Mouse (Mus musculus) hindbrain, embryonic 13.5 days (tissue): ENCODE measurements around the gene Ckap2. TPM values are rescaled to one million over a fixed set of nuclear protein-coding genes. Genes with fewer than 3 reads are reported as not detected.

Experiments used
- ATAC-seq: fragments of 200-750 bp; cut with Nextera tagmentation; 2 replicates; pipeline ENCODE4 v1.8.0; 2017; ENCODE audit warnings: moderate TSS enrichment; ENCODE audit not compliant: low FRiP score
- H3K27ac ChIP-seq: fragments of 300-500 bp; sonication (generic); 2 replicates; pipeline ENCODE4 v1.5.1; 2015; ENCODE audit warnings: inconsistent platforms, mild to moderate bottlenecking, moderate library complexity
- H3K27me3 ChIP-seq: fragments of 300-500 bp; sonication (generic); 2 replicates; pipeline ENCODE4 v1.6.1; 2015; ENCODE audit warnings: mild to moderate bottlenecking, inconsistent platforms
- H3K36me3 ChIP-seq: fragments of 300-500 bp; sonication (generic); 2 replicates; pipeline ENCODE4 v1.6.1; 2015; ENCODE audit warnings: mild to moderate bottlenecking, inconsistent platforms
- H3K4me1 ChIP-seq: fragments of 300-500 bp; sonication (generic); replicated peaks from 2 replicates; pipeline ENCODE4 v1.6.1; 2015; ENCODE audit warnings: inconsistent platforms
- H3K4me2 ChIP-seq: fragments of 300-500 bp; sonication (generic); 2 replicates; pipeline ENCODE4 v1.6.1; 2015; ENCODE audit warnings: inconsistent platforms, mild to moderate bottlenecking, moderate library complexity
- H3K4me3 ChIP-seq: fragments of 300-500 bp; sonication (generic); 2 replicates; pipeline ENCODE4 v1.5.1; 2015; ENCODE audit warnings: mild to moderate bottlenecking, inconsistent platforms
- H3K9ac ChIP-seq: fragments of 300-500 bp; sonication (generic); 2 replicates; pipeline ENCODE4 v1.6.1; 2015; ENCODE audit warnings: mild to moderate bottlenecking, inconsistent platforms
- H3K9me3 ChIP-seq: fragments of 300-500 bp; sonication (generic); 2 replicates; pipeline ENCODE4 v1.6.1; 2016; ENCODE audit warnings: inconsistent platforms
- WGBS: fragments of 180-500 bp; shearing (Covaris S2); methylation state at CpG from one replicate; pipeline ENCODE4 v1.1.7; 2015; 5-methylcytosine and 5-hydroxymethylcytosine counted together
- polyA plus RNA-seq: library from polyadenylated mRNA; unstranded; fragments of >200 nt; fragmentation: Nextera tagmentation; extraction: Ambion mirVana; gene quantifications from 2 replicates; pipeline ENCODE4 v1.2.1, GENCODE M21; 2015

The Ckap2 gene
- polyA plus RNA-seq, 1 experiment from 2014 or later: 16.9 TPM

DNA sequence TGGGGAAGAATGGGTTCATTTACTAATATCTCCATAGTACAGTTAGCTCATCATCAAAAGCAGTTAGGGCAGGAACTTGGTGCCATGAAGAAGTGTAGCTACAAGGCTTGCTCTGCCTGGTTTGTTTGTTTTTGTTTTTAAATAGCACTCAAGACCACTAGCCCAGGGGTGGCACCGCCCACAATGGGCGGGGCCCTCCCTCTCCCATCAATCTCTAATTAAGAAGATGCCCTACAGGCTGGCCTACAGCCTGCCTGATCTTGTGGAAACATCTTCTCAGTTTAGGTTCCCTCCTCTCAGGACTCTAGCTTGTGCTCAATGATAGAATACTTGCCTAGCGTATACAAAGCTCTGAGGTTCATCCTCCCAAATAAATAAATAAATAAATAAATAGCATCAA, 735 bp downstream of the Ckap2 start:
- Histone ChIP-seq H3K27ac (peak overlapping the region; percentile 86; the same call in 1 of the 2 replicates), H3K4me1 (peaks cover 11% of the 10 kb centered on the region), H3K9me3 (no peaks in the 10 kb centered on the region), H3K36me3 (no peaks in the 10 kb centered on the region), H3K27me3 (no peaks in the 10 kb centered on the region), H3K4me2 (peak overlapping the region; percentile 73), H3K9ac (peak overlapping the region; percentile 75), H3K4me3 (peak overlapping the region; percentile 79)
- ATAC-seq: peak; percentile 56
- WGBS: 0% methylated on average over 3 of the region's 3 CpGs

DNA sequence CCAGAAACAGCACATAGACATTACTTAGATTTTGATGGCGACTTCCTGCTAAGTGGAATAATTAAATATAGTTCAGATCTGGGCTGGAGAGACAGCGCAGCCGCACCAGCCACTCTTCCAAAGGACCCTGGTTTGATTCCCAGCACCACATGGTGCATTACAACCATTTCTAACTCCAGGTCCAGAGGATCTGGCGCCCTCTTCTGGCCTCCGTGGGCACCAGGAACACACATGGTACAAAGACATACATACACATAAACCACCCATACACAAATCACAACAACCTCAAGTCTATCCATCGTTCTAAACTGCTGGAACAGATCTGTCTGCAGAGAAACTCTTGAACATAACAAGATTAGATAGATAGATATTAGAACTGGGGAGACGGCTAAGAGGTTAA, 9.7 kb downstream of the Ckap2 start:
- peaks cover 5% of the 10 kb centered on the region; the same call in 1 of the 2 replicates for H3K9me3 ChIP-seq
- no peak overlapping the region for H3K4me2 ChIP-seq
- no peak overlapping the region for H3K9ac ChIP-seq
- no peak for ATAC-seq
- H3K27me3 ChIP-seq: no peaks in the 10 kb centered on the region
- H3K36me3 ChIP-seq: peaks cover 36% of the 10 kb centered on the region
- WGBS: 96% methylated on average over 7 of the region's 7 CpGs
- H3K4me1 ChIP-seq: no peaks in the 10 kb centered on the region
- no peak overlapping the region for H3K4me3 ChIP-seq
- no peak overlapping the region for H3K27ac ChIP-seq

DNA sequence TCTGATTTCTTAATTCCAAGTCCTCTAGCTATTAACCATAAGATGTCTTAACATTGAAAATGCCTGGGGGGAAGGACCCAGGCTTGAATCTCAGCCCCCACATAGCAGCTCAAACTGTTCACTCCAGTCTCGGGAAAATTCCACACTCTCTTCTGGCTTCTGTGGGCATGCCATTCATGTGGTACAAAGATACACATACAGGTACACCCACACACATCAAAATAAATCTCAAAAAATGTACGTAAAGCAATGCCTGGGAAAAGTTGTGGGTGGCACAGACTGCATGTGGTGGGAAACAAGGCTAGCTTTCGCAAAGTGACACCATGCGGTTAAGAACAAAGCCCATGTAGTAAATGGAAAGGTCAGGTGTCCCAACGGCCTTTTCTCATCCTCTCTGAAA, 16.5 kb downstream of the Ckap2 start:
- 92% methylated on average over 5 of the region's 5 CpGs for WGBS
- Histone ChIP-seq H3K9ac (no peak overlapping the region), H3K9me3 (no peaks in the 10 kb centered on the region), H3K36me3 (peaks cover 17% of the 10 kb centered on the region), H3K27me3 (no peaks in the 10 kb centered on the region), H3K4me2 (no peak overlapping the region), H3K4me3 (no peak overlapping the region), H3K27ac (no peak overlapping the region), H3K4me1 (peaks cover 9% of the 10 kb centered on the region)
- no peak for ATAC-seq

DNA sequence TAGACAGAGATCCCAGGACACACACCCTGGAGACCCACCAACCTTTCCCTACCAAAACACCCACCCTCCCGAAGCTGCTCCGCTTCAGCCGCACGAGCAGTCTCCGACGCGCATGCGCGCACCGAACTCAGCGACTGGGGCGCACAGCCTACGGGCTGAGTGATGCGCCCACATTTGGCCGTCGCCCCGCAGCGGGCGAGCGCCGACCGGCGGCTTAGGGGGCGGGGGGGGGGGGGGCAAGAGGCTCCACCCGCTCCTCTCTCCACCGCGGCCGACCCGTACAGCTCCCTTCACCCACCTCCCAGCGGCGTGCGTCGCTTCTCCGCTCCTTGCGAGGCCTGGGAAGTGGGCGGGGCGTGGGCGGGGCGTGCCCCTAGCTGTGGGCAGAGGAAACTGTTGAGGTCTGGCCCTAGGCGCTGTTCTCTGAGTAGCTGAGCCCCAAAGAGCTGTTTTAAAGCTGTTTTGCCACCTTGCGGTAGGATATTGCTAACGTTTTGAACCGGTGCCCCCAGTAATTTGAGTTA, 19.5 kb downstream of the Ckap2 start, which contains the start of gene Nek3:
Nek3 (minus strand) TSS at position 356 of the 524 bp plus-strand sequence.
- Histone ChIP-seq H3K4me2 (peak within 1 kb of the TSS; percentile 52), H3K27me3 (no peaks in the 10 kb centered on the region), H3K27ac (peak within 1 kb of the TSS; percentile 89), H3K9me3 (no peaks in the 10 kb centered on the region), H3K4me3 (peak within 1 kb of the TSS; percentile 58), H3K36me3 (peaks cover 11% of the 10 kb centered on the region), H3K9ac (peak within 1 kb of the TSS; percentile 73), H3K4me1 (peaks cover 9% of the 10 kb centered on the region)
- ATAC-seq: peak; percentile 98
- WGBS: under 1% methylated on average over 37 of the region's 43 CpGs

DNA sequence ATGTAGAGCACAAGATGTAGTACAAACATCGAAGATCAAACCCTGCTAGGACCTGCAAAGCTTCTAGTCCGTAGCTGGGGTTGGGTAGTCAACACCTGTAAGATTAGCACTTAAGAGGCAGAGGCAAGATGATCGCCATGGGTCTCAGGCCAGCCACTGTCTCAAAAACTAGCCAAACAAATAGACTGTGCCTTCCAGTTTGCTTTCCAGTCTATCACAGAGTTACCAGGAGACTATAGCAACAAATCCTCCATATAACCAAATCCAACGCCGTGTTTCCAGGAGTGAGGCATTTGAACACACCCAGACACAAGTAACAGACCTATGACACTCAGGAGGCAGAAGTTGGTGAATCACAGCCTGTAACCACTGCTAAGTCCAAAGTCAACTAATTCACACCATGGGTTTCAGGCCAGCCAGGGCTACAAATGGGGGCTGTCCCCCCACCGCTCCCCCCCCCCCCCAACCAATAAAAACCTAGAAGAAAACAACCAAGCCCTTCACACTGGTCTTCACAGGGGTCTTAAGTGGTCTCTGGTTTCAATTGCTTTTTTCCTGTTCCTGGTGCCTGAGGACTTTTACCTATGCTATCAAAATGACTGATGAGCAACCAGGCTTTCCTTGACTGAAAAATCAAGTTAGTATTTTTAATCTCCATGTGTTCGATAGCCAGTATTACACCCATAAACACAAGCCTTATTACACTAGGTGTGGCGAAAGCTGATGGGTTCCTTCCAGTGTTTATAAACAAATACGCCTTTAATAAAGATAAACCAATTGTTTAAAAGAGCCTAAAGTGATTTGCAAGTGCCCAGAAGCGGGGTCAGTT, 20.2 kb downstream of the Ckap2 start:
- 55% methylated on average over 10 of the region's 10 CpGs for WGBS

DNA sequence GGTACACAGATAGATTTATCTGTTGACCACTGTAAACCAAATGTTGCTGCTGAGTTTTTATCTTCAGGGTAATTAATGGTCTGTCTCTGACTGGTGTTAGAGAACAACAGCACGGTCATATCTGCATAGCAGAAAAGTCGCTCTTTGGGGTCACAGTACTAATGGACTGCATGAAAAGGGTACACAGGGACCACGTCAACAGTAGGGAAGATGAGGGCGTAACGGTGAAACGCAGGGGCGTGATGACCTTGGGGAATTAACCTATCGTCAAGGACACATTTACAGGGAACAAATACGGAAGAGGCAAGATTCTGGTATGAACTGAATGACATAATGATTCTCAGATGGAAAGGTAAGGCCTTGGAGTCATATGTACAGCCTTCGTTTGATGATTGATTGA, 21.2 kb downstream of the Ckap2 start:
- ATAC-seq: no peak
- Histone ChIP-seq H3K9me3 (no peaks in the 10 kb centered on the region), H3K4me2 (no peak overlapping the region), H3K36me3 (peaks cover 16% of the 10 kb centered on the region), H3K27ac (no peak overlapping the region), H3K4me1 (peaks cover 9% of the 10 kb centered on the region), H3K9ac (no peak overlapping the region), H3K27me3 (no peaks in the 10 kb centered on the region), H3K4me3 (no peak overlapping the region)
- WGBS: 93% methylated on average over 10 of the region's 10 CpGs

More for the DNA sequence above, 20.2 kb downstream of the Ckap2 start:
- peak; percentile 71 for ATAC-seq
- H3K27me3 ChIP-seq: no peaks in the 10 kb centered on the region
- peak overlapping the region; percentile 73 for H3K9ac ChIP-seq
- no peaks in the 10 kb centered on the region for H3K9me3 ChIP-seq
- peak overlapping the region; percentile 52 for H3K4me2 ChIP-seq
- peaks cover 9% of the 10 kb centered on the region for H3K4me1 ChIP-seq
- peaks cover 11% of the 10 kb centered on the region for H3K36me3 ChIP-seq
- peak overlapping the region; percentile 89 for H3K27ac ChIP-seq
- H3K4me3 ChIP-seq: peak overlapping the region; percentile 58

DNA sequence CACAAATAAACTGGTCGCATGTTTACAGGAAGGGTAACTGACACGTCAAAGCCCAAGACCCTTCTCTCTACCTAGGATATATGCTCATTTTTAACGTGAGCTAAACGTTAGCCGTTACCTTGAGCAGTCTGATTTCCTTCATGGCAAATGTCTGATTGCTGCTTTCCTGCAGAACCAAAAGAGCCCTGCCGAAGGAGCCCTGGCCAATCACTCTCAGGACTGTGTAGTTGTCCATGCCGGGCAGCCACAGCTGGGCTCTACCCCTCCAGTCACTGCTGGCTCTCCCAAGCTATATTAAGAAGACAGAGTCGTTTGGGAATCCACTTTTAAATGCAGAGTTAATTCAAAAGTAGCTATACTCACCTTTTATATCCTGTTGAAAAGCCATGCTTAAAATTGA, 23.4 kb downstream of the Ckap2 start:
- no peak overlapping the region for H3K27ac ChIP-seq
- H3K4me2 ChIP-seq: no peak overlapping the region
- no peaks in the 10 kb centered on the region for H3K9me3 ChIP-seq
- H3K4me1 ChIP-seq: peaks cover 9% of the 10 kb centered on the region
- no peaks in the 10 kb centered on the region for H3K27me3 ChIP-seq
- no peak overlapping the region for H3K9ac ChIP-seq
- 91% methylated on average over 8 of the region's 8 CpGs for WGBS
- ATAC-seq: no peak
- H3K4me3 ChIP-seq: no peak overlapping the region
- peaks cover 13% of the 10 kb centered on the region for H3K36me3 ChIP-seq

DNA sequence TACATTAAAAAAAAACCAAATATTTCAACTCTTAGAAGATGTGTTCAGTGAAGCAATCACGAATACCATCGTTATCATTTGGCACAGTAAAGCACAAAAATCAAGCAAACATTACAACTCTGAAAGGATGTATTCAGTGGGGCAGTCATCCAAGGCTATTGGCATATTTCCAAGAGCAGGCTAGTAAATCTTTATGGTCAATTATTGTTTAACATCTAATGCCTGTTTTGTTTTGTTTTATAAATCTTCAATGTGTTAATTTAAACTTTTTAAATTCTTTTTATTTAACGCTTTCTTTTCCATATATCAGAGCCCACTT, 35.3 kb downstream of the Ckap2 start:
- WGBS: 88% methylated on average over 3 of the region's 3 CpGs
- H3K9ac ChIP-seq: no peak overlapping the region

DNA sequence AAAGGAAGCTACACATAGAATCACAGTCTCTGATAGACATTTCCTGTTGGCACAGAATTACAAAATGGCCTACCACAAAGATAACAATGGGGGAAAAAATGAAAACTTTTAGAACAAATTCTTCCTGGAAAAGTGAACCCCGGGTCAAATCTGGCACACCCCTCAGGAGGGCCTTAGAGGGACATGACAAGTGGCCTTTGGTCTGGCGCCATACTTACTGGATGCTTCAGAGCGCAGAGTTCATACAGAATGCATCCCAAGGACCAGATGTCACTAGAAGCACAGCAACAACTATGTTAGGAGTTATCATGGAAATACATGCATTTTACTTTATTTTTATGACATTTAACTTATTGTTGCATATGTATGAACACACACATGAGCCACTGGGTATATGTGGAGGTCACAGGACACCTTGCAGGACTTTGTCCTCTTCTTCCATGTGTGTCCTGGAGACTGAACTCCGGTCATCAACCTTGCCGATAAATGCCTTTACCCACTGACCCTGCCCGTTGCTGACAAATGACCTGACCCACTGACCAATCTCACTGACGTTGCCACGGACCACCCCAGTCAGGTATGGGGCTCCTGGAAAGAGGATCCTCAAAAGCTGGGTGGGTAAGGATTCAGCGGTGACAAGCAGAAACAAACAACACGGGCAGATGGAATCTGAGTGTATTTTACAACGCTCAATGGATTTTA, 35.8 kb downstream of the Ckap2 start:
- no peak for ATAC-seq
- no peaks in the 10 kb centered on the region for H3K27me3 ChIP-seq
- H3K27ac ChIP-seq: no peak overlapping the region
- no peak overlapping the region for H3K4me3 ChIP-seq
- no peak overlapping the region for H3K9ac ChIP-seq
- H3K4me1 ChIP-seq: no peaks in the 10 kb centered on the region
- no peaks in the 10 kb centered on the region for H3K9me3 ChIP-seq
- peaks cover 11% of the 10 kb centered on the region for H3K36me3 ChIP-seq
- no peak overlapping the region for H3K4me2 ChIP-seq
- WGBS: 93% methylated on average over 11 of the region's 11 CpGs

More for the DNA sequence above, 35.3 kb downstream of the Ckap2 start:
- no peak overlapping the region for H3K4me3 ChIP-seq
- no peaks in the 10 kb centered on the region for H3K9me3 ChIP-seq
- no peak overlapping the region for H3K4me2 ChIP-seq
- no peaks in the 10 kb centered on the region for H3K27me3 ChIP-seq
- no peak overlapping the region for H3K27ac ChIP-seq
- ATAC-seq: no peak
- no peaks in the 10 kb centered on the region for H3K4me1 ChIP-seq
- H3K36me3 ChIP-seq: peaks cover 16% of the 10 kb centered on the region

DNA sequence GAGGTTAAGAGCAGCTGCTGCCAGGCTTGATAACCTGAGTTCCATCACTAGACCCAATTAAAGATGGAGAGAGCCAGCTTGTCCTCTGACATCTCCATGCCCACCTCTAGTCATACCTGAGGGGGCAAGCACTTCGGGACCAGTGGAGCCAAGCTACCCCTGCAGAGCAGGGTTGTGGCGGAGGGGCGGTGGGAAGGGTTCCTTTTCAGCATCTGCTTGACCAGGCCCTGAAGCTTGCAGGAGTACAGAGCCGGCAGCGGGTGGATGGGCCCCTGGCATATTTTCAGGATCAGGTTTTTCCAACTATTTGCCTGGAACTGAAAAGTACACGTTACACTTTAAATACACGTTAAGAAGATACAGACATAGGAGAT, 37.3 kb downstream of the Ckap2 start:
- Histone ChIP-seq H3K4me1 (no peaks in the 10 kb centered on the region), H3K27ac (no peak overlapping the region), H3K4me2 (no peak overlapping the region), H3K9ac (no peak overlapping the region), H3K9me3 (no peaks in the 10 kb centered on the region), H3K36me3 (peaks cover 14% of the 10 kb centered on the region), H3K4me3 (no peak overlapping the region), H3K27me3 (no peaks in the 10 kb centered on the region)
- ATAC-seq: no peak
- 91% methylated on average over 7 of the region's 7 CpGs for WGBS

DNA sequence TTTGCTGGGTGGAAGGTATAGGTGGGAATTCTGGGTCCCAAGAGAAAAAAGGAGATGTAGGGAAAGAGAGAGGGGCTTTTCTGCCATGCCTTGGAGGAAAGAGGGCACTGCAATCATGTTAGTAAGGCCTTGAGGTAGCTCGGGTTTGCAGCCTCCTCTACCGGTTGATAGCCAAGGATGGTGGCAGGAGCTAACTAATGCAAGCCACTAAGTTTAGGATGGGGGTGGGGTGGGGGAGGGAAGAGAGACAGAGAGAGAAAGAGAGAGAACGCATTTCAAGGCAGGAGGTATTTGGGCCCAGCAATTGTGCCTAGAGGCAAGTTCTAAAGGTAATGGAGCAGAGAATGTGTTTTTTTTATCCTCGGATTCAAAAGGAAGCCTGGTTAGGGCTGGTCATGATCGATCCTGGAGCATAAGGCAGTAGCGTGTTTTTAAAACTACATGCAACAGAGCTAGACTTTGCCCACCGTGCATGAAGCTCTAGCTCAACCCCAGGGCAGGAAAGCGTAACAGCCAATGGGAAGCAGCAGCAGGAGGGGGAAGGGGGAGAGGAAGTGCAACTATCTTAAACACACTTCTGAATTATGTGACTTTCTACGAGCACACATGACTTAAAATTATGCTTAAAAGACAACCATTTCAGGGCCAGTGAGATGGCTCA, 37.8 kb downstream of the Ckap2 start:
- 83% methylated on average over 9 of the region's 9 CpGs for WGBS
- H3K9me3 ChIP-seq: no peaks in the 10 kb centered on the region

DNA sequence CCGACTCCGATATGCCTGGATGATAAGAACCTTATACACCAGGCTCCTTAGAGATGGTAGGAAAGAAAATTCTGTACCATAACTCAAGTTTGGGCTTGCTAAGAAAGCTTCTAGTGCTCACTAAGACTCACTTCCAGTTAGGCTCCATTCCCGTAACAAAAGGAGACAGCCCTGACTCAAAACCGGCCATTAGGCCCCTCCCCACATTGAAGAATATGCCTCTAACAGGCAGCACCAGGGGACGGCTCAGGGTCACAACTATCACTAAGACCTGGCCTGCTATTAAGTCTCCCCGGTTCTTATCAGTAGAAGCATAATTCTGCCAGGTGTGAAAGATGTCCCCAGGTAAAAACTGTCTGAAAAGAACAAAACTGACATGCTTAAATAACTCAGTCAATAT, 39.8 kb downstream of the Ckap2 start:
- no peak overlapping the region for H3K27ac ChIP-seq
- no peak overlapping the region for H3K4me2 ChIP-seq
- 90% methylated on average over 6 of the region's 6 CpGs for WGBS
- no peaks in the 10 kb centered on the region for H3K9me3 ChIP-seq
- no peaks in the 10 kb centered on the region for H3K4me1 ChIP-seq
- no peak for ATAC-seq
- peaks cover 28% of the 10 kb centered on the region for H3K36me3 ChIP-seq
- H3K27me3 ChIP-seq: no peaks in the 10 kb centered on the region
- no peak overlapping the region for H3K9ac ChIP-seq
- H3K4me3 ChIP-seq: no peak overlapping the region

More for the DNA sequence above, 37.8 kb downstream of the Ckap2 start:
- no peaks in the 10 kb centered on the region for H3K4me1 ChIP-seq
- H3K4me2 ChIP-seq: no peak overlapping the region
- H3K9ac ChIP-seq: no peak overlapping the region
- no peaks in the 10 kb centered on the region for H3K27me3 ChIP-seq
- no peak for ATAC-seq
- H3K36me3 ChIP-seq: peaks cover 15% of the 10 kb centered on the region
- no peak overlapping the region for H3K4me3 ChIP-seq
- H3K27ac ChIP-seq: no peak overlapping the region
